Mouse (Mus musculus) ES-E14 (cell line): ENCODE results near the gene Tmem14a. TPM values are rescaled to one million over a fixed set of nuclear protein-coding genes. Genes with fewer than 3 reads are reported as not detected.
A peak's percentile ranks its signal among the peaks of the same experiment; 100 is the strongest.
"Not testable (repeated sequence)": the region's sequence is repeated elsewhere in the genome, so short reads cannot be mapped to it uniquely, and the experiment has no call there.

ENCODE experiments used
- DNase-seq: peaks from one replicate; pipeline ENCODE4 v3.0.0-alpha.2; 2013; ENCODE audit warnings: low read depth, low spot score
- H3K27ac ChIP-seq: 2 replicates; pipeline ENCODE4 v1.5.1; 2012; ENCODE audit warnings: low read depth, mild to moderate bottlenecking, low read length, moderate library complexity, mixed read lengths; ENCODE audit not compliant: poor library complexity, insufficient read depth, severe bottlenecking
- H3K36me3 ChIP-seq: 2 replicates; pipeline ENCODE4 v1.6.1; 2012; ENCODE audit warnings: mild to moderate bottlenecking, low read length, moderate library complexity, mixed read lengths; ENCODE audit not compliant: control insufficient read depth, poor library complexity, insufficient read depth, severe bottlenecking
- H3K4me1 ChIP-seq, 2 experiments: fragments of 150-350 bp in 1 of 2; sonication (generic) in 1 of 2; 2 replicates each; pipeline ENCODE4 v1.6.1; 2012; ENCODE audit warnings: low read length in 2 of 2, mild to moderate bottlenecking in 1 of 2, mixed read lengths in 1 of 2; ENCODE audit not compliant: control insufficient read depth in 2 of 2, insufficient read depth in 2 of 2, poor library complexity in 1 of 2
- H3K4me3 ChIP-seq, 2 experiments: fragments of 150-350 bp in 1 of 2; sonication (generic) in 1 of 2; 2 replicates each; pipeline ENCODE4 v1.5.1; 2012; ENCODE audit warnings: low read length in 2 of 2, low read depth in 1 of 2, mild to moderate bottlenecking in 1 of 2, mixed read lengths in 1 of 2; ENCODE audit not compliant: insufficient read depth in 1 of 2, poor library complexity in 1 of 2, severe bottlenecking in 1 of 2
- H3K9ac ChIP-seq: 2 replicates; pipeline ENCODE4 v1.6.1; 2012; ENCODE audit warnings: low read depth, mild to moderate bottlenecking, low read length, mixed read lengths; ENCODE audit not compliant: poor library complexity, insufficient read depth, severe bottlenecking
- H3K9me3 ChIP-seq: fragments of 150-350 bp; sonication (generic); 2 replicates; pipeline ENCODE4 v1.6.1; 2012; ENCODE audit warnings: low read depth, mild to moderate bottlenecking, low read length; ENCODE audit not compliant: control insufficient read depth, insufficient read depth
- CHD2 ChIP-seq: IDR thresholded peaks from 2 replicates; pipeline ENCODE4 v1.6.1; 2014; ENCODE audit warnings: mild to moderate bottlenecking, low read depth, low read length, inconsistent platforms
- HCFC1 ChIP-seq: IDR thresholded peaks from 2 replicates; pipeline ENCODE4 v1.6.1; 2012; ENCODE audit warnings: low read length, inconsistent platforms, borderline replicate concordance; ENCODE audit not compliant: insufficient read depth
- MAFK ChIP-seq: IDR thresholded peaks from 2 replicates; pipeline ENCODE4 v1.6.1; 2014; ENCODE audit warnings: mild to moderate bottlenecking, low read depth, low read length, inconsistent platforms; ENCODE audit not compliant: insufficient read depth
- ZC3H11A ChIP-seq: IDR thresholded peaks from 2 replicates; pipeline ENCODE4 v1.6.1; 2012; ENCODE audit warnings: low read depth, mild to moderate bottlenecking, inconsistent platforms, low read length, borderline replicate concordance
- ZNF384 ChIP-seq: IDR thresholded peaks from 2 replicates; pipeline ENCODE4 v1.6.1; 2012; ENCODE audit warnings: low read depth, low read length, inconsistent platforms
- in situ Hi-C, 2 experiments: fragments of 600-800 bp; cut with MboI; formaldehyde crosslinking; loops; one replicate each; pipeline ENCODE4 v1.15.1; 2025; ENCODE audit warnings: low sequenced_read_pairs in 2 of 2, inconsistent platforms in 1 of 2; ENCODE audit not compliant: unreplicated experiment in 2 of 2
- total RNA-seq: library from RNA; depleted of rRNA; stranded (reverse); fragments of 300-350 nt; gene quantifications from 2 replicates; pipeline ENCODE4 v1.2.3, GENCODE M21; 2012

Gene Tmem14a
- total RNA-seq, 1 experiment, result 5.8 TPM

GRCm38 (mm10) chr1:21264747-21265146, 46.4 kb downstream of the Tmem14a start:
- in situ Hi-C loops, result no loop called here
- Histone ChIP-seq H3K9me3 (no peaks in the 10 kb centered on the region), H3K9ac (no peak overlapping the region), H3K36me3 (no peaks in the 10 kb centered on the region), H3K27ac (no peak overlapping the region), H3K4me3 (no peak overlapping the region), H3K4me1 (peaks cover 2% of the 10 kb centered on the region in 2 experiments; a peak in 1 of 4 replicates)
- no peak for DNase-seq
- TF ChIP-seq MAFK, result peak; percentile 76
- no peak for TF ChIP-seq ZC3H11A

DNA sequence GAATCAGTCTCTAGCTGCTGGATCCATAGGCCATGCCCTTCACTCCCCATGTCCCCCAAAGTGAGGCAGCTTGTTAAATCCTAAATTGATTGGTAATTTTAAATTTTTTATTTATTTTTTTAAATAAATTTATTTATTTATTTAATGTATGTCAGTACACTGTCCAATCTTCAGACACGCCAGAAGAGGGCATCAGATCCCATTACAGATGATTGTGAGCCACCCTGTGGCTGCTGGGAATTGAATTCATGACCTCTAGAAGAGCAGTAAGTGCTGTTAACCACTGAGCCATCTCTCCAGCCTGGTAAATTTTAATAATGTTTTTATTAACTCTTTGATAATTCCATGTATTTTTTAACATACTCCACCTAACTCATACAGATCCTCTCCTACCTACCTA, 48.4 kb downstream of the Tmem14a start:
- in situ Hi-C loops, result no loop called here
- no peak overlapping the region for H3K4me3 ChIP-seq
- no peak overlapping the region for H3K27ac ChIP-seq
- H3K9me3 ChIP-seq, result no peaks in the 10 kb centered on the region
- H3K9ac ChIP-seq, result no peak overlapping the region
- H3K36me3 ChIP-seq, result no peaks in the 10 kb centered on the region
- no peak for DNase-seq
- no peaks in the 10 kb centered on the region for H3K4me1 ChIP-seq
- TF ChIP-seq CHD2 (no peak), HCFC1 (no peak), ZNF384 (no peak), ZC3H11A (no peak), MAFK (no peak)

GRCm38 (mm10) chr1:21267466-21267865, 49.1 kb downstream of the Tmem14a start:
- H3K4me1 ChIP-seq, H3K9ac ChIP-seq, H3K9me3 ChIP-seq, H3K4me3 ChIP-seq, DNase-seq, H3K36me3 ChIP-seq, in situ Hi-C loops, H3K27ac ChIP-seq: not testable (repeated sequence)

GRCm38 (mm10) chr1:21271343-21272055, 53.1 kb downstream of the Tmem14a start:
- no peak; the same call in 1 of the 2 replicates for TF ChIP-seq ZC3H11A
- TF ChIP-seq HCFC1, result no peak
- peak; percentile 84 for TF ChIP-seq ZNF384
- TF ChIP-seq MAFK, result no peak
- Histone ChIP-seq H3K9ac (no peak overlapping the region), H3K4me1 (no peaks in the 10 kb centered on the region), H3K9me3 (no peaks in the 10 kb centered on the region), H3K4me3 (peak overlapping the region in 1 of 2 experiments; percentile 44; a peak in 2 of 4 replicates), H3K27ac (no peak overlapping the region), H3K36me3 (no peaks in the 10 kb centered on the region)
- DNase-seq, result peak; percentile 71
- in situ Hi-C loops, result no loop called here

- no peak for DNase-seq
- H3K27ac ChIP-seq, result no peak overlapping the region
- H3K9me3 ChIP-seq, result no peaks in the 10 kb centered on the region
- no peak overlapping the region for H3K9ac ChIP-seq
- in situ Hi-C loops, result no loop called here
- no peaks in the 10 kb centered on the region for H3K4me1 ChIP-seq
- TF ChIP-seq CHD2 (no peak), HCFC1 (no peak), ZC3H11A (no peak), MAFK (no peak), ZNF384 (no peak)
- no peaks in the 10 kb centered on the region for H3K36me3 ChIP-seq
- H3K4me3 ChIP-seq, result peak overlapping the region in 1 of 2 experiments; percentile 44; a peak in 1 of 4 replicates
Observed at GRCm38 (mm10) chr1:21272056-21272431, 53.7 kb downstream of the Tmem14a start.
